Mouse (Mus musculus) midbrain, postnatal 0 days (tissue): Measurements from ENCODE around the gene Rcan2. TPM values are rescaled to one million over a fixed set of nuclear protein-coding genes. Genes with fewer than 3 reads are reported as not detected.

Source experiments
- ATAC-seq: fragments of 200-750 bp; cut with Nextera tagmentation; 2 replicates; pipeline ENCODE4 v1.8.0; 2017; ENCODE audit warnings: moderate number of reproducible peaks, mild to moderate bottlenecking, moderate TSS enrichment, moderate library complexity; ENCODE audit not compliant: low FRiP score
- DNase-seq: peaks from one replicate; pipeline ENCODE4 v3.0.0-alpha.2; 2015; ENCODE audit warnings: low spot score
- H3K27ac ChIP-seq: fragments of 300-500 bp; sonication (generic); 2 replicates; pipeline ENCODE4 v1.5.1; 2014; ENCODE audit warnings: low read depth, mild to moderate bottlenecking, low read length, mixed read lengths
- H3K27me3 ChIP-seq: fragments of 300-500 bp; sonication (generic); 2 replicates; pipeline ENCODE4 v1.6.1; 2014; ENCODE audit warnings: low read length, control low read depth, mixed read lengths; ENCODE audit not compliant: insufficient read depth
- H3K36me3 ChIP-seq: fragments of 300-500 bp; sonication (generic); 2 replicates; pipeline ENCODE4 v1.6.1; 2014; ENCODE audit warnings: low read length, control low read depth, mixed read lengths; ENCODE audit not compliant: insufficient read depth
- H3K4me1 ChIP-seq: fragments of 300-500 bp; sonication (generic); 2 replicates; pipeline ENCODE4 v1.6.1; 2014; ENCODE audit warnings: mild to moderate bottlenecking, control low read depth, antibody characterized with exemption, low read length, mixed read lengths; ENCODE audit not compliant: insufficient read depth
- H3K4me2 ChIP-seq: fragments of 300-500 bp; sonication (generic); 2 replicates; pipeline ENCODE4 v1.6.1; 2014; ENCODE audit warnings: low read depth, mild to moderate bottlenecking, low read length, mixed read lengths; ENCODE audit not compliant: poor library complexity, severe bottlenecking
- H3K4me3 ChIP-seq: fragments of 300-500 bp; sonication (generic); 2 replicates; pipeline ENCODE4 v1.5.1; 2014; ENCODE audit warnings: low read depth, mild to moderate bottlenecking, low read length, moderate library complexity
- H3K9ac ChIP-seq: fragments of 300-500 bp; sonication (generic); replicated peaks from 2 replicates; pipeline ENCODE4 v1.6.1; 2014; ENCODE audit warnings: mild to moderate bottlenecking, low read length, moderate library complexity, mixed read lengths; ENCODE audit not compliant: poor library complexity, severe bottlenecking
- H3K9me3 ChIP-seq: fragments of 300-500 bp; sonication (generic); 2 replicates; pipeline ENCODE4 v1.6.1; 2016; ENCODE audit warnings: low read length, control low read depth
- CTCF ChIP-seq: IDR thresholded peaks from 2 replicates; pipeline ENCODE4 v1.5.1; 2016; ENCODE audit warnings: antibody characterized with exemption, mild to moderate bottlenecking
- WGBS: fragments of 180-500 bp; shearing (Covaris S2); extraction: QIAGEN DNeasy Blood & Tissue Kit; methylation state at CpG from one replicate; pipeline ENCODE4 v1.1.7; 2014; 5-methylcytosine and 5-hydroxymethylcytosine counted together
- polyA plus RNA-seq: library from polyadenylated mRNA; unstranded; fragments of >200 nt; fragmentation: Nextera tagmentation; extraction: Ambion mirVana; gene quantifications from 2 replicates; pipeline ENCODE4 v1.2.1, GENCODE M21; 2015
- total RNA-seq: library from RNA; depleted of rRNA; stranded (reverse); fragments of >200 nt; gene quantifications from 2 replicates; pipeline ENCODE4 v1.2.3, GENCODE M21; 2014; rRNA removed

The Rcan2 gene
- total and polyA plus RNA-seq, 2 experiments from 2014 or later, result 96.7 to 136 TPM

- DNase-seq, result no peak
Observed at GRCm38 (mm10) chr17:44088226-44088625, 287.1 kb downstream of the Rcan2 start.

More at GRCm38 (mm10) chr17:44088226-44088625, 287.1 kb downstream of the Rcan2 start:
- WGBS, result 98% methylated on average over 3 of the region's 3 CpGs
- no peak for ATAC-seq
- Histone ChIP-seq H3K36me3 (peaks cover 35% of the 10 kb centered on the region), H3K27ac (no peak overlapping the region), H3K9ac (no peak overlapping the region), H3K9me3 (no peaks in the 10 kb centered on the region), H3K4me1 (no peaks in the 10 kb centered on the region), H3K27me3 (no peaks in the 10 kb centered on the region), H3K4me3 (no peak overlapping the region), H3K4me2 (no peak overlapping the region)
- TF ChIP-seq CTCF, result no peak

Other genes with a start within 250 kb of the Rcan2 start
- 49.7 and 49.8 TPM in 2 replicates for gene Pla2g7, start 233.3 kb upstream of the Rcan2 start, total RNA-seq
- 87.8 and 93.9 TPM in 2 replicates for gene Pla2g7, start 233.3 kb upstream of the Rcan2 start, polyA plus RNA-seq
- gene Tdrd6, start 171.1 kb upstream of the Rcan2 start, total RNA-seq, result 1.4 and 1.6 TPM in 2 replicates
- 0.75 and 0.86 TPM in 2 replicates for gene Tdrd6, start 171.1 kb upstream of the Rcan2 start, polyA plus RNA-seq
- gene Slc25a27, start 134.1 kb upstream of the Rcan2 start, total RNA-seq, result 44.2 and 60.2 TPM in 2 replicates
- gene Slc25a27, start 134.1 kb upstream of the Rcan2 start, polyA plus RNA-seq, result 63.0 and 74.4 TPM in 2 replicates
- 1.3 and 1.5 TPM in 2 replicates for gene Cyp39a1, start 133.9 kb upstream of the Rcan2 start, total RNA-seq
- 5.6 and 6.1 TPM in 2 replicates for gene Cyp39a1, start 133.9 kb upstream of the Rcan2 start, polyA plus RNA-seq